Mouse (Mus musculus) bone marrow macrophage, adult 2 months (primary cell): Measurements from ENCODE around the gene Nsun2. TPM values are rescaled to one million over a fixed set of nuclear protein-coding genes. Genes with fewer than 3 reads are reported as not detected.

Experiments used
- H3K27ac ChIP-seq: 2 replicates; pipeline ENCODE4 v1.5.1; 2012; ENCODE audit warnings: low read depth, low read length; ENCODE audit not compliant: insufficient read depth
- H3K4me1 ChIP-seq: 2 replicates; pipeline ENCODE4 v1.6.1; 2012; ENCODE audit warnings: low read length; ENCODE audit not compliant: control insufficient read depth, insufficient read depth
- H3K4me3 ChIP-seq: 2 replicates; pipeline ENCODE4 v1.5.1; 2012; ENCODE audit warnings: mild to moderate bottlenecking, low read length, moderate library complexity; ENCODE audit not compliant: insufficient read depth
- CTCF ChIP-seq: IDR thresholded peaks from 2 replicates; pipeline ENCODE4 v1.5.1; 2012; ENCODE audit warnings: low read depth, mild to moderate bottlenecking, low read length, moderate library complexity
- POLR2A ChIP-seq: IDR thresholded peaks from 2 replicates; pipeline ENCODE4 v1.6.1; 2012; ENCODE audit warnings: mild to moderate bottlenecking, low read depth, low read length, borderline replicate concordance
- polyA plus RNA-seq: library from polyadenylated mRNA; stranded (reverse); fragments of >200 nt; gene quantifications from 2 replicates; pipeline ENCODE4 v1.2.4, GENCODE M21; 2012; ENCODE audit not compliant: missing spikeins, insufficient read depth, insufficient read length

Nsun2 gene
- polyA plus RNA-seq, 1 experiment, result 33.6 TPM

DNA sequence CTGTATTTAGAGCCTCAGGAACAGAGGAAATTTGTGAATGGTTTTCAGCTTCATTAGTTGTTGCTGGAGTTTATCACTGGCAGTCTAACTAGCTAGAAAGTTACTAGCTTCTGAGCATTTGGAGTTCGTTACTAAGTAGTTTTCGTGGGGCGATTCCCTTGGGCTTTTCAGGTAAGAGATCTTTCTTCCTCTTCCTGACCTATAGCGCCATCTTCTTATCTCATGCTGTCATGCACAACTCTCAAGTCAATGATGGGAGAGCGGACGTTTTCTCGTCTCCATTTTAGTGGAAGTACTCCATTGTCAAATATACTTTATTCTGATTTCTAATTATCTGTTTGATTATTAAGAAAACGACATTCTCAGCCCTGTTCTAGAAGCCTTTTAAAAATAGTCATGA lies 16.4 kb downstream of the Nsun2 start:
- TF ChIP-seq POLR2A (no peak), CTCF (no peak)
- Histone ChIP-seq H3K4me3 (no peak overlapping the region), H3K27ac (no peak overlapping the region), H3K4me1 (no peaks in the 10 kb centered on the region)

DNA sequence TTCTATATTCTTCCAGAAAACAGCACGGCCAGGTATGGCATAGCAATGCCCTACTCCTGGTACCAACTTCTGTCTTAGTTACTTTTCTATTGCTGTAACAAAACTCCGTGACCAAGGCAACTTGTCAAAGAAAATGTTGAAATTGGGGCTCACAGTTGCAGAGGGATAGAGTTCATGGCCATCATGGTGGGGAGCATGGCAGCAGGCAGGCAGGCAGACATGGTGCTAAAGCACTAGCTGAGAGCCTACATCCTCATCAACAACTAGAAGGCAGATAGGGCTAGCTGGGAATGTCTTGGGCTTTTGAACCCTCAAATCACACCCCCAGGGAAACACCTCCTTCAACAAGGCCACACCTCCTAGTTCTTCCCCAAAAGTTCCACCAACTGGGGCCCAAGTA lies 17.3 kb downstream of the Nsun2 start:
- Histone ChIP-seq H3K4me1 (no peaks in the 10 kb centered on the region), H3K27ac (no peak overlapping the region), H3K4me3 (no peak overlapping the region)
- TF ChIP-seq CTCF (no peak), POLR2A (no peak)

DNA sequence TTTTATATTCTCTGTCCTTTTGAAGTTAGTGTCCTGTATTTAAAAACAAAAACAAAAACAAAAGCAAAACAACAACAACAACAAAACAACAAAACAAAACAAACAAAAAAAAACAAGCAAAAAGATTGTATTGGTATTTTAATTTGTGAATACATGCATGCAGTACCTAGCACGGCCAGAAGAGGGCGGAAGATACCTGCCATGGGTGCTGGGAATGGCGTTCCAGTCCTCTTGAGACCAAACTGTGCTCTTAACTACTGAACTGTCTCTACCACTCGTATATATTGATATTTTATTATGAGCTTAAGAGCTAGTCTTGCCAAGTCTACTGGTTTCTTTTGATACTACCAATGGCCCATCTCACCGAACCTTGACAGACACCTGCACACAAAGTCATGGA lies 19.5 kb downstream of the Nsun2 start:
- TF ChIP-seq POLR2A (no peak), CTCF (peak; percentile 92)
- Histone ChIP-seq H3K4me3 (no peak overlapping the region), H3K27ac (no peak overlapping the region), H3K4me1 (no peaks in the 10 kb centered on the region)

DNA sequence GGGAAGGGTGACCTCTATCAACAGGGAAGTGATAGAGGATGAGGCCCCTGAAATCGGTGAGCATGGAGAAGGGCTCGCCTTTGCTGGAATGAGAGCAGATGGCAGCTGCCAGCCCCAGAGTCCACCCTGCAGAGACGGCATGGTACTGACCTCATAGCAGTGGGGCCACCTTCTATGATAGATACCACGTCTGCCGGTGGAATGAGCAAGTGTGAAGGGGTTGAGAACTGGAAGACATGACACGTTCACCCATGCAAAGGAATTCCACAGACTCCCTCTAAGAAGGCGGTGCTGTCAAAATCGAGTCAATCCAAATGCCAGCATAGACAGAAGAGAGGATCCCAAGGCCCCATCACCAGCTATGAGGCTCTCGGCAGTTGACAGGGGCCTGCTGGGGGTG lies 20.7 kb downstream of the Nsun2 start:
- H3K27ac ChIP-seq, result no peak overlapping the region
- TF ChIP-seq POLR2A (no peak), CTCF (no peak)
- no peaks in the 10 kb centered on the region for H3K4me1 ChIP-seq
- no peak overlapping the region for H3K4me3 ChIP-seq

DNA sequence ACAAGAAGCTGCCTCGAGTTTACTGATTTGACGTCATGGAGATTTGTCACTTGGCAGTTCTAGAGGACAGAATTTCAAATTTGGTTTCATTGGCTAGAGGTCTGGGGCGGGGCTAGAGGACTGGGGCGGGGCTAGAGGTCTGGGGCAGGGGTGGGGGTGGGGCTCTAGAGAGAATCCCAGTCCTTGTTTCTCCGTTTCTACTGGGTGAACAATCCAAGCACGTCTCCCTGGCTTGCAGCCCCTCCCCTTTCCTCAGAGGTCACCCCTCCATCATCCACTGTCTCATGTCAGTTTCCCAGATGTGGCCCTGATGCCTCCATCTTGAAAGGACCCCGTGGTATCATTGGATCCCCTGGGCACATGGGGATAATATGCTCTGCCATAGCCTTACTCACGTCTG lies 21.5 kb downstream of the Nsun2 start:
- TF ChIP-seq POLR2A (no peak), CTCF (no peak)
- H3K27ac ChIP-seq, result no peak overlapping the region
- H3K4me3 ChIP-seq, result no peak overlapping the region
- H3K4me1 ChIP-seq, result no peaks in the 10 kb centered on the region

DNA sequence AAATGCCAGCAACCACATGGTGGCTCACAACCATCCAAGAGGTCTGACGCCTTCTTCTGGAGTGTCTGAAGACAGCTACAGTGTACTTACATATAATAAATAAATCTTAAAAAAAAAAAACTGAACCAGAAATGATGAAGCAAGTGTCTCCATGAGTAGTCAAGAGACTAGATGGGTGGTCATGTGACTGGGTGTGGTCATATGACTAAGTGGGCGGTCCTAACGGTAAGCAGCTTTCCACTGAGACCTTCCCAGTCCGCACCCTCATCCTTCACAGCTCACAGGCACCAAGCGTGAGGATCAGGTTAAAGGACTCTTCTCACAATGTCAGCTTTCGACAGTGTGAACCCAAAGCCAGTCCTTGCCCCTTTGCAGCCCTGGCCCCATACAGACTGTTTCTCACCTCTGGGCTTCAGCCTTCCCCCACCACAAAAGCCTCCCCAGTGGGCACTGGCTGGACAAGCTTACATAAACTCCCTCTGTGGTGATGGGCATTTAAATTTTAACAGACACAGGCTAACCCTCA lies 22.5 kb downstream of the Nsun2 start:
- no peaks in the 10 kb centered on the region for H3K4me1 ChIP-seq
- H3K27ac ChIP-seq, result no peak overlapping the region
- no peak for TF ChIP-seq CTCF
- no peak for TF ChIP-seq POLR2A
- H3K4me3 ChIP-seq, result no peak overlapping the region

DNA sequence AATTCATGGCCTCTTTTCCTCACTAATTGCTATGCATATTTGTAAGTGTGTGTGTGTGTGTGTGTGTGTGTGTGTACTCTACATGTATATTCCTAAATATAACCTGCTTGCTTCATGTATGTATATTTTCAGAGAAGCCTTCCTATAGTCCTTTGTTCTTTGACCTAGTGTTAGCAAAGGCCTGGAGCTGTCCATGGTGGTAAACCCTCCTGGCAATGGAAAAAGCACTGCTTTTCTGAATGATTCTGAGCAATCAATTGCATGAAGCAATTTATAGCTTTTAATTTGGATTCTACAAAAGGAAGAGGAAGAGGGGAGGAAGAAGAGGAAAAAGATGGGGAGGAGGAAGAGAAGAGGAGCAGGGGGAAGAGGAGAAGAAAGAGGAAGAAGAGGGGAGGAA lies 23.2 kb downstream of the Nsun2 start:
- no peak for TF ChIP-seq POLR2A
- TF ChIP-seq CTCF, result no peak
- H3K4me3 ChIP-seq, result no peak overlapping the region
- H3K4me1 ChIP-seq, result no peaks in the 10 kb centered on the region
- H3K27ac ChIP-seq, result no peak overlapping the region

DNA sequence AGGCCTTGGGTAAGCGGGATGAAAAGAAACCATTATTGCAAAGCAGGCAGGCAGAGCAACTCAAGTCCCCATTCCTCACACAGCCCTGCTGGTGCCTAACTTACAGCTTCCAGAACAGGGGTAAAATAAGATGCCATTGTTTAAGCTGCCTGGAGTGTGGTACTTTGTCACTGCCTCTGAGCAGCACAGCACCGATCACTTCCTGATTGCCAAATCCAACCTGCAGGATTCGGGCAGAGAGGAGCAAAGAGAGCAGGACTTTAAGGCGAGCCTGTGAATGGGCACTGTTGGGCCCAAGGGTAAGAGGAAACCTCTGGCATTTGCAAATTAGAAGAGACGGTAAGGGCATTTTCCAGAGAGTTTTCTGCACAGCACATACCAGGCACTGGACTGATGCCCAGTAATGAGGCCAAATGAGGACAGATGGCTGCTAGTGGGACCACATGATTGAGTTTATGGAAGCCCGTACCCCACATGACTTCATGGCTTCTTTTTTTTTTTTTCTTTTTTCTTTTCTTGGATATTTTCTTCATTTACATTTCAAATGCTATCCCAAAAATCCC lies 24.6 kb downstream of the Nsun2 start:
- Histone ChIP-seq H3K4me3 (no peak overlapping the region), H3K27ac (no peak overlapping the region), H3K4me1 (no peaks in the 10 kb centered on the region)
- TF ChIP-seq POLR2A (no peak), CTCF (no peak)

DNA sequence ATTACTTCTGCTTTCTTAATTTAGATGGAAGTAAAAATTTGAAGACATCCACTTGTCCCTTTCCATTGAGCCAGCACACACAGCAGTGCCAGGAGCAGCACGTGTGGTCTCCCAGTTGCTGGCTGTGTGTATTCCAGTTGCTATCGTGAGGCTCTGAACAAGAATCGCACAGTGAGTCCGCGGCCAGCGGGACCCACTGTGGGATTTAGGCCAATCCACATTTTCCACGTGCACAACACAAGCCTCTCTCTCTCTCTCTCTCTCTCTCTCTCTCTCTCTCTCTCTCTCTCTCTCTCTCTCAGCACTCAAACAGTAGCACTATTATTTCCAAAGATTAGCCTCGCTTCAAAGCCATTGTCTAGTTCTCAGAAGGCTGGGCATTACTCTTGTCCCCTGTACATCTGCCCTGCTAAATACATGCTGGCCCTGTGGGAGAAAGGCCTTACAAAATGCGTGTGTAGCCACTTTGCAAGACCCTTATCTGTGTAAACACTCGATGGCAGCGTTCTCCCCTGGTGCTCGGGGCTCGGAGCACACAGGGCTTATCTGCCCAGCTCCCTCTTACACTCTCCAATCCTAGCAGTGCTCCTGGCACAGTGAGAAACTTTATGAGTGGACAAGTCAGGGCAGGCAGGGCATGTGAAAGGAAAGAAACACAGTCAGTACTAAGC lies 25.9 kb downstream of the Nsun2 start:
- no peak overlapping the region for H3K27ac ChIP-seq
- H3K4me1 ChIP-seq, result no peaks in the 10 kb centered on the region
- TF ChIP-seq CTCF (no peak), POLR2A (no peak)
- no peak overlapping the region for H3K4me3 ChIP-seq

DNA sequence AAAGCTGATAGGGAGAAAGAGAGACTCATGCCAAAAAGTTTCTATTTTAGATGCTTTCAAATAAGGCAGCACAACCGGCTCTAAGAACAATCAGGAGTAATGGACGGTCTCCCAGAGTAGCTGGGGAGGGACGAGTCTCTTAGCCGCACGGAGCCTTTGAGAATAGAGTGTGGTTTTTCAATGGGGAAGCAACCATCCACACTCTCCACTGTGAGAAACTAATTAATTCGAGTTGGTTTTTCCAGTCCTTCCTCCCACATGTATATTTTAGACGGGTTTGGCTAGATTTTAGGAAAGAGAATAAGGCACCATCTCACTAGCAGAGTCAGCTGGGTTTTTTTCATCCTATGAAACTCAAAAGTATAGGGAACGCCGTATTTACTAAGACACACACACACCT lies 28.5 kb downstream of the Nsun2 start:
- TF ChIP-seq POLR2A (no peak), CTCF (no peak)
- Histone ChIP-seq H3K27ac (no peak overlapping the region), H3K4me1 (no peaks in the 10 kb centered on the region), H3K4me3 (no peak overlapping the region)
